Mouse (Mus musculus): ENCODE data around the gene Gli3.

GRCm38 (mm10) chr13:15713486-15713885, 250.5 kb downstream of the Gli3 start:
- TF ChIP-seq CTCF (IDR thresholded peaks at IDR 0.05; ENCODE audit: low read depth, low read length) (no peak), POLR2A (IDR thresholded peaks at IDR 0.05; ENCODE audit: extremely low read depth, insufficient read depth, low read length) (no peak)
